Mouse (Mus musculus) embryo, embryonic 11 days (tissue): ENCODE measurements around the gene Rpl15.

Source experiments
- DNase-seq: peaks from one replicate; pipeline ENCODE4 v3.0.0-alpha.2; 2015

Gene Rpl15

DNA sequence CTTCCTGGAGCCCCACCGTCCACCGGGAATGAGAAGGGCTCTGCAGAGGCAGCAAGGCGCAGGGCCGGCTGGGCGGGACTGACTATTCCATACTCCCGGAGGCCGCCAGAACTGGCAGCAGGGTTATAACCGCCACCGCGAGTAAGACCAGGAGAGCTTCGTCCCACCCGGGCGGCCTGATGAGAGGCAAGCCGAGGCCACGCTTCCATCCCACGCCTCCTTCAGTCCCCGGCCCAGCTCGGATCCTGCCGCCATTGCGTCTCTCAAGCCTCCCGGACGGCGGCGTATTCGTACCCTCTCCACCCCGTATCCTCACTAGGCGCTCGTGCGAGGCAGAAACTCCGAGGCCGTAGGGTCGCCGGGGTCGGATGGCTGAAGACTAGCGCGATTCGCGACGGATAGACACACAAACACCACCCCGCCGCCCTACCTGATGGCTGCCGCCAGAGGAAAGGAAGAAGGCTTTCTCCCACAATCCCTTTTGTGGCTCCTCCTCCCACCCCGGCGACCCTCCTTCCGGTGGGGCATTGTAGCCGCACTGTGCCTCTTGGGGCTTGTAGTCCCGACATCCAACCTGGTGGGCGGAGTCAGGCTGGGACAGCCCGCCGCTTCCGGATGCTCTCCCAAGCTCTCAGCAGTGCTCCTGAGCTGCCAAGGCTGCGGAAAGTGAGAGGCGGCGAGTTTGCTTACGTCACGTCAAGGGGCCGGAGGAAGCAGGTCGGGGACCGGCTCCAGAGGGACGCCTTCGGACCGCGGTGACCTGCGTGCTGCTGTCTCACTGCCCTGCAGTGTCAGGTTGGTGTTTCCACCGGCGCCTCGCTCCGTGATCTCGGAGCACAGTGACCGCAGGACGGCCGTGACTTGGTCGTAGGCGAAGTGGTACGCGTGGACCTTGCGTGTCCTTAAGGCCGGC, at the start of gene Rpl15, which contains the start of gene Nkiras1:
Gene Rpl15, minus strand, starts transcription at position 863 of the 913 bp plus-strand sequence.
Gene Nkiras1, plus strand, starts transcription at position 608 of the 913 bp plus-strand sequence.
- peak; percentile 99 for DNase-seq

DNA sequence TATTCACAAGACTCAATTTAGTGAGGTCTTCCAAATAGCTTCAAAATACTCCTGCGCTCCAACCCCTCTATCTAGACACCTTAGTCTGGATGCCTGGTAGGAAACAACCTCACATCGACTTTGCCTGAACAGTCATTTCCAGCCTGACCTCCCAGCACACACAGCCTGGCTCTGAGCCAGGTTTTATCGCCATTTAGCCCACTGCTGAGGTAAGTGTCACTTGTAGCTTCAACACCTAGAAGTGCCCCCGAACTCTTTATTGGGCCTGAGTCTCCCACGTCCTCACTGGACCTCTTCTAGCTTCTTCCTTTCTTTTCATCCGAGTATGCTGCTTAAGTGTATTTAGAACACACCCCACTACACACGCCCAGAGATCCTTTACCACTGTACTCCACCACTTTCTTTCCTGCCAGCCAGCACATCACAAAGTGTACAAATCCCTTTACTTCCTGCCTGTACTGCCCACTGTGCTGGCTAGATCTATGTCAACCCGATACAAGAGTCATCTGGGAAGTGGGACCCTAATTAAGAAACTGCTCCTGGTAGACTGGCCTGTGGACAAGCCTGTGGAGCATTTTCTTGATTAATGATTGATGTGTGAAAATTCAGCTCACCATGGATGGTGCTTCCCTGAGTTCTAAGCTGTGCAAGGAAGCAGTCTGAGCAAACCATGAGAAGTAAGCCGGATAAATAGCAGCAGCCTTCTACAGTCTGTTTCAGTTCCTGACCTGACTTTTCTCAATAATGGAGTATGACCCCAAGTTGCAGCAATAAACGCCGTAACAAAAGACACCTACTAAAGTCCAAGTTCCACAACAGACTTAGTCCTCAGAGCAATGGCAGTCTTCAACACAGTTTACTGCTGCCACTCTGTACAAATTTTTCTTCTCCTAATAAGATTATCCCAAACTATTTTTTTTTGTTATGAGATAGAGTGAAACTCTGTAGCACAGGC, 46.5 kb upstream of the Rpl15 start:
- no peak for DNase-seq

DNA sequence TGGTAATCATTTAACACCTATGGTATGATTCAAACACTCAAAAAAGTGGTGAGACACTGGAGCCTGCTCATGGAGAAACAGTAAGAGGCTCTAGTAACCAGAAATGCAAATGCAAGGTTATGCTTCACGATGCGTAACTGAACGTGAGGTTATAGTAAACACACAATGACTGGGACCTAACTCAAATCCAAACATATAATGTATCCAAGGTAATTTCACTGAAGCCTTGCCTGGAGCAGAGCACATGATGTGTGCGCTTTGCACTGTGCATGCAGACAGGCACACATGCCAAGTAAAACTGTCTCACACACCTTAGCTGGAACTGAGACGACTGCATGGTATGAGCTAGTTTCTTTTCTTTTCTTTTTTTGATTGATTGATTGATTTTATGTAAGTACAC, 33.0 kb upstream of the Rpl15 start:
- no peak for DNase-seq

DNA sequence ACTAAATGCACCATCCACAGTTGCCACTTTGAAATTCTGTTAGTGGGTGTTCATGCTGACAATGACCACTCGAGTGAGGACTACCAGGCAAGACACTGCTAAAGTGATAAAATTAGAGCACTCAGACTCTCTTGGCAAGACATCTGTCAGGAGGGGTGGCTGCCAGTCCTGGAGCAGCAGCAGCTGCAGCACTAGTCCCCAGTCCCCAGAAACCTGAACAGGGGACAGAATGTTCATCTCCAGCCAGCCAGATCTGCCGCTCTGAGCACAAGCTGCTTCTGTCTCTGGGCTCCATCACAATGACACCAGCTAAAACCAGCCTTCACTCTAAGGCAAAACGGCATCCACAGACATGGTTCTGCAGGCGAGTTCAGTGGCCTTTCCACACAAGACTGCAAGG, 32.1 kb upstream of the Rpl15 start:
- DNase-seq = no peak

DNA sequence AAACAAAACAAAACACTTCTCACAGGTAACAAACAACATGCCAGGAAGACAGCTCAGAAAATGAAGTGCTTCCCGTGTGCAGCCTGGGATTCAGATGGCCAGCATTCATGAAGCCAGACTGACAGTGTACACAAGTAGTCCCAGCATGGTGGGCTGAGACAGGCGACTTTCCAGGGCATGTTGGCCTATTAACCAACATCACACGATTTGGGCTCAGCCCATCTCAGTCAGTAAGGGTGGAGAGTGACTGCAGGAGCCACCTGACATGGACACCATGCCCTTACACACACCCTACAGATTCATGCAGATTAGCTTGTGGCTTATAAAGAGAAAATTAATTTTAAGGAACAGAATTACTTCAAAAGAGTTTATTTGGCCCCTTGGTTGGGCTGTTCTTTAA, 31.6 kb upstream of the Rpl15 start:
- no peak for DNase-seq

DNA sequence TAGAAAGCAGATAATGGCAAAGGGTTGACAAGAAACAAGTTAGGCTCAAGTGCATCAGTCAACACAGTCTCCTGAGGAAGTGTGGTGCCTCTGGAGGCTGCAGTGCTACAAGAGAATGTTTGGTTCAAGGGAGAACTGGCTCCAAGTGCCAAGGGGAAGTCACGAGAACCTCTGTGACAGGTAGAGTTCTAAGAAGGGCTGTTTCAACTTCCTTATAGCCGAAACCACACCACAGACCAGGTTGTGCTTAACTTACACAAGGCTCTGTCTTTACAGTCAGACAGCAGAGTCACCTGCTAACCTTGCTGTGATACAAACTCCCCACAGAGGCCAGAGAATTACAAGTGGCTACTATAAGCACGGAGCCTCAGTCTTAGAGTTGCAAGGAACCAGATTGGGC, 30.4 kb upstream of the Rpl15 start:
- DNase-seq = no peak

DNA sequence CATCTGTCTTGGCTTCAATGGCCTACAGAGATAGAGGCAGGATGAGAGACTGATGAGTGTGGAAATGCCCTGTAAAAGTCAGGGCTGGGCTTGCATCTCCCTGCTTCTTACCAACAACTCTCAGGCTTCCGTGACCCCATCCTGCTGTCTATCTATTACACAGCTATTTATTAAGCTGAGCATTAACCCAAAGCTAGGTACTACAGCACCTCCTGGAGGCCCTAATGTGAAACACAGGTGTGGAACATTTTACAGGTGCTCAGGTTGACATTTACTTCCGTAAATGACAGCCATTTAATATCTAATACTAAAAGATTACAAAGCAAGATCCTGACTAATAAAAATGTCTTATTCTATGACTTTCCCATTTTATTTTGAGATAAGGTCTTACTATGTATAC, 29.5 kb upstream of the Rpl15 start:
- no peak for DNase-seq

DNA sequence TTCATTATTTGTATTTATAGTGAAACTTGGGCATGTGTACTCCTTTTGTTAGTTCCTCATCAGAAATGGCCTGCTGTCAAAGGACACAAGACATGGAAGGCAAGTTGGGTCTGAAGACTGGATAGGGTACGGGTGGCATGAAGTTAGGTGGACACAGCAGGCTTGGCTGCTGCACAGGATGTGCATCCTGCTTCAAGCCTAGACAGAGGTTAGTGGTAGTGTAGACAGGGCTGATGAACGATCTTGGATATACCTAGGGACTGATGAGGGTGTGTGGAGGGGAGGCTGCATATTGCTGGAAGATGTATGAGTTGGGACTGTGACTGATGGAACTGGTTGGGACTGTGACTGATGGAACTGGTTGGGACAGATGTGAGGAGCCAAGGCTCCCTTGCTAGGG, 27.7 kb upstream of the Rpl15 start:
- no peak for DNase-seq

DNA sequence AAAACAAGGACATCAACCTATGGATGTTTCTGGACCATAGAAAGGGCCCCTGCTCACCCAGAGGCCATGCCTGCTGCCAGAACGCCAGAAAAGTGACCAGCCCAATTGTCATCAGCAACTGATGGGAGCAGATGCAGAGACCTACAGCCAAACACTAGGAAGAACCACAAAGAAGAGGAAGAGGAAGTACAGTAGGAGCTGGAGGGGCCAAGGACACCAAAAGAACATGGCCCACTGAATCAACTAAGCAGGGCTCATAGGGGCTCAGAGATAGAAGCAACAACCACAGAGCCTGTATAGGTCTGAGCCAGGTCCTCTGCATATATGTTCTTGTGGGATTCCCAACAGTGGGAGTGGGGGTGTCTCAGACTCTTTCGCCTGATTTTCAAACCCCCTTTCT, 26.2 kb upstream of the Rpl15 start:
- no peak for DNase-seq

DNA sequence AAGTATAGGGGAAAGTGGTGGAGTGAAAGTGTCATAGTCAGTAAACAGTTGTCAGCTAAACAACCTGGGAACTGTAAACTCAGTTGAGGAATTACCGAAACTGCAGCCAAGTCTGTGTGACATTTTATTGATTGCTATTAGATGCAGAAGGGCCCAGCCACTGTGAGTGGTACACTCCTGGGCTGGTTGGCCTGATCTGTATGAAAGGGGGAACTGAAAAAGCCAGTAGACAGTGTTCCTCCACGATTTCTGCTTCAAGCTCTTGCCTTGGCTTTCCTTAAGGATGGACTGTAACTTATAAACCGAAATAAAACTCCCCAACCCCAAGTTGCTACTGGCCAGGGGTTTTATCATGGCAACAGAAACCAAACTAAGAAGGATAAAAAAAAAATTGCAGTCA, 21.4 kb upstream of the Rpl15 start:
- DNase-seq = no peak

DNA sequence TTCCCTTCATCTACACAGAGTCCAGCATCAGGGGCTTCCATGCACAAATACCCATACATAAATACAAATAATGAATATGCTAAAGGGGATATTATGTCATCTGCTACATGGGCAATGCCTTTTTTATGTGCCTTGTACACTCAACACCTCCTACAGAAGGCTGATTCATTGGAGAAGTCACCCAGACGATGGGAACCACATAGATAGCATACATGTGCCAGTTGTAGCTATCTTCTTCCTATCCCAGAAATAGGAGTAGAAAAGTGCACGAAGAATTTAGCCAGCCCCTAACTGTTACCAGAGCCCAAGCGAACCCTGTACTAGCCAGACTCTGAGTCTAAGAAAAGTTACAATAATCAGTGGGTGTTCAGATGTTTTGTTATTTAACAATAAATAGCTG, 20.9 kb upstream of the Rpl15 start:
- DNase-seq = no peak

DNA sequence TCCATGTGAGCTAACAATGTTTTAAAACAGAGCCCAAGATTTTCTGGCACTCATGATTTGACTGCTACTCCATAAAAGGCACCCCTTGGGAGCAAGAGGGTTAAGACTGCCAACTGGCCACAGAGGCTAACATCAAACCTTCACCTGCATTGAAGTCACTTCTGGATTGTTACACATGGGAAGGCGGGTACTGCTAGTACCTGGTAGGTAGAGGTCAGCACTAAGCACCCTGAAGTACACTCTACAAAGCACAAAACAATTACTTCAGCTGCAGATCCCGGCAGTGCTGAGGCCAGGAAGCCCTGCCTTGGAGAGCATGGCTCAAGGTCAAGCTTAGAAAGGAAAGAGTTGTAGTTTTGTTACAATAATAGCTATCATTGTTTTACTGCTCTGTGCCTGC, 16.2 kb upstream of the Rpl15 start:
- no peak for DNase-seq

DNA sequence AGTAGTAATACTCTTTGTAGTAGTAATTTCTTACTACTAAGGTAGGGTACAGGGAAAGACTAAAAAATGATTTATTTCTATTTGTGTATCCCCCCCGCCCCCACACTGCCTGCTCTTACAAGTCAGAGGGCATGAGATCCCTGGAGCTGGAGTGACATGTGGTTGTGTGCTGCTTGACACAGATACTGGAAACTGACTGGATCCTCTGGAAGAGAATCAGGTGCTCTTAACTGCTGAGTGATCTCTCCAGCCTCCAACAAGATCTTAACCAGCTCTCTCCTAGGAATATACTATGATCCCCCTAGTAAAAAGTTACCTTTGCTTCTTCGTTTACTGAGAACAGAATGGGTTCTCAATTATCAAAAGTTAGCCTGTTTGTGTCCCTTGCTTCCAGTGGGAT, 15.2 kb upstream of the Rpl15 start:
- no peak for DNase-seq

DNA sequence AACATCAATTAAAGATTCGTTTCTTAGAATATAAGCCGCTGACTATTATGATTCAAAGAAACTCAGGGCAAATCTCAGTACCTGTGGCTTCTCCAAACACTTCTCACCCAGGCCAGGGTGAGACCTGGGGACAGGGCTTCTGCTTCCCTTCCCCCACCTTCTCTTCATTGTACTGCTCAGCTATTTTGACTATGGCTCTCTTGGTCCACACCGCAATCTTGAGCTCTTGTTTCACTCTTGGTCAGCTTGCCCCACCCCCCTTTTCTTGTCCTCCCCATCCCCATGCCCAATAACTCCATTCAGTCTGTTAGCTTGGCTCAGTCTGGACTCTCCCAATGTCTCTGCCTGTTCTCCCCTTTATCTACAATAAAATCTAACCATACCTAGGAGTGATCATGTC, 14.3 kb upstream of the Rpl15 start:
- no peak for DNase-seq

DNA sequence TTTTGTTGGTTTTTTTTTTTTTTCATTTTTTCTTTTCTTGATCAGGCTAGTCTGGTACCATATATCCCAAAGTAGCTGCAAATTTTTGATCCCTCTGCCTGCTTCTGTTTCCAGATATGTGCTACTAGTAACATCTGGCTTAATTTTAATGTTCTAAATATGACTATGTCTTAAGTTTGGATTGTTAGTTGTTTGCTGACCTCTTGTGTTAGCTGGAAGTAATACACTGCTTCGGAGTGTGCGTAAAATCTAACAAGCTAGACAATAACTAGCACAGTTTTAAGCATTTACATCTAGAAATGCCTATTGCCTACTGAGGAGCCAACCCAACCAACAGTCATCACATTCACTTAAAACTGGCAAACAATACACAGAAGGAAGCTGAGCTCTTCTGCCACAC, 13.4 kb upstream of the Rpl15 start:
- no peak for DNase-seq

DNA sequence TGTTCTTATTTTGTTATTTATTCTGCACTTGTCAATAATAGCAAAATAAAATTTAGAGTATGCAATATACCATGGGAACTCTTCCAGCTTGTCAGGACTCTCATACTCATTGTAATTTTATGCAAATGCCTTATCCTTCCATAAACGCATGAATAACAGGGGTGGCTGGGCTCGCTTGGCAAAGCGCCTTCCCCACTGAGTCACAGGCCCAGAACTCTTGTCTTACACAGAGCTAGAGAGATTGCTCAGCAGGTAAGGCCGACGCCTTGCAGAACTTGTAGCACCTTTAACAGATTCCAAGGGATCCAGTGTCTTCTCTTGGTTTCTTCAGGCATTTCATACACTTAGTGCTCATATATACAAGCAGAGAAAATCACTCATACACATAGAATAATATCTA, 9.2 kb upstream of the Rpl15 start:
- DNase-seq = no peak

DNA sequence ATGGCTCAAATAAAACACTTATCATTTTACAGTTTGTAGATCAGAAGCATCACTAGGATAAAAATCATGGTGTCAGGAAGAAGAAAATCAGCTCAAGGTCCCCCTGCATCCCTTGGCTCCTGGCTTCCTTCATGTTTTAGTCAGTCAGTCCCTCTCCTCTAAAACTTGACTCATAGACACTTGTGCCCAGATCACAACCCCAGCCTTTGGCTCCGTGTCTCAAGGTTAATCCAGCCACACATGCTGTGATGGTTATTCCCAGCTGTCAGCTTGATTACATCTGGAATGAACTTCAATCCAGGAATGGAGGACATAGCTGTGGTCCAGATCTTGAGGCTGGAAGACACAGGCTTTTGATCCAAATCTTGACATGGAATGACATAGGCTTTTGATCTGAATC, 3.3 kb upstream of the Rpl15 start:
- no peak for DNase-seq

DNA sequence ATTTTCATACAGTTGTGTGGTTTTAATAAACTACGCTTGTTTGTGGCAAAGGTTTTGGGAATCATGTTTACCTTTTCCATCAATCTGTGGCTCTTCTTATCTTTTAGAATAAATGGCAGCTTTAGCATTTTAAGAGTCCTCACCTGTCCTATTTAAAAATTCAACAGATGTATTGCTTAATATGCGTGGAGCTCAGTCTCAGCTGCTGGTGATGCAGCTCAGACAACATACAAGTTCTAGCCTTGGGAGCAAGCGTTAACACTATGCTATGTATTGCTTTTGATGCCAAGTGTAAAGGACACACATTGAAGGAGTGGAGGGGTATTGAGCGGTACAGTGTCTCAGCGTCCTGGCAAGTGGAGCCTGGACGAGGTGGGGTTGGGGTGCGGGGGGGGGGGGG, 475 bp upstream of the Rpl15 start:
- DNase-seq = peak; percentile 13

DNA sequence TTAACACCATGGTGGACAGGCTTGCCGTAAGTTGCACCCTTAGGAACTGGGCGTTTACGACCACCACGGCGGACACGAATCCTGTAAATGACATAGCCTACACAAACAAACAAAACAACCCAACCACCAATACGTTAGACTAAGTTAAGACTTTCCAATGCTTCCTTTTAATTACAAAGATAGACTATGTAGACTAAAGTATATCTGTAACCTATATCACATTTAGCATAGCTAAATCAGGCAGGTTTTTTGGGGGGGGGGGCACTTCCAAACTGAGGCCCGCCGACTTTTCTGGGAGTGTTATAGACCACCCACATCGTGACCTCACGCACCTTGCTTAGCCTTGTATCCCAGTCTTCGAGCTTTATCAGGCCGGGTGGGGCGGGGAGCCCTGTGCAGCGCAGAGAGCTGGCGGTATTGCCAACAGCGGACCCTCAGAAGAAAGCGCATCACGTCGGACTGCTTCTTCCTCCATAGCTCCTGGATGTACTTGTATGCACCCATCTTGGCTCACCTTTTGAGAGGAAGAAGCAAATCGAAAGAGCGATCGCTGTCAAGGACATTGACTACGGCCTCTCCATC, 1.2 kb downstream of the Rpl15 start:
- DNase-seq = peak; percentile 22

DNA sequence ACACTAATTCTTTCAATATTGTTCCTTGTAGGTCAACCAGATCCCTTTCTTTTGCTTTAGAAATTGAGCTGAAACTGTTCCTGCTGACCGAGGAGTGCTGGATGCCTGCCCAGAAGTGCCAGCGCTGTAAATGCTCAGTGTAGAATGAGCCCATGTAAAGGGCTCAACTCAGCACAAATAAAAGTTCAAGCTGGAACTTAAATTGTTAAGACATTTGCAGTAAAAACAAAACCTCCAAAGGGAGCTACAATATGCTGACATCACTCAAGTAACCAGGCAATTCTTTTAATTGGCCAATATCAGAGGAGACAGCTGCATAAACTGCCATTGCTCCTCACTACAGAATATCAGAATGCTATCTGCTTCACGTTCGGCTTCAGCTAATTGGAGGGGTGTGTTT, 7.8 kb downstream of the Rpl15 start:
- no peak for DNase-seq

DNA sequence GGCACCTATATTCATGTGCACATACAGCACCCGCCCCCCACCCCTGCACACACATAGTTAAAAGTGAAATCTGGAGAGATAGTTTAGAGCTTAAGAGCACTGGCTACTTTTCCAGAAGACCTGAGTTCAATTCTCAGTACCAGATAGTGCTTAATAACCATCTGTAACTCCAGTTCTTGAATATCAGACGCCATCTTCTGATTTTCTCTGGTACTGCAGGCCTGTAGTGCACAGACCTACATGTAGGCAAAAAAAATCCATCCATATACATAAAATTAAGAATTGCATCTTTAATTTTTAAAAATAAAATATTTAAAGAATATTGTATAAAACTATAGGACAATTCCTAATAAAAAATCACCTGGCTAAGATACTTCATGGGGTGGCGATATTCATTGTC, 10.0 kb downstream of the Rpl15 start:
- no peak for DNase-seq

DNA sequence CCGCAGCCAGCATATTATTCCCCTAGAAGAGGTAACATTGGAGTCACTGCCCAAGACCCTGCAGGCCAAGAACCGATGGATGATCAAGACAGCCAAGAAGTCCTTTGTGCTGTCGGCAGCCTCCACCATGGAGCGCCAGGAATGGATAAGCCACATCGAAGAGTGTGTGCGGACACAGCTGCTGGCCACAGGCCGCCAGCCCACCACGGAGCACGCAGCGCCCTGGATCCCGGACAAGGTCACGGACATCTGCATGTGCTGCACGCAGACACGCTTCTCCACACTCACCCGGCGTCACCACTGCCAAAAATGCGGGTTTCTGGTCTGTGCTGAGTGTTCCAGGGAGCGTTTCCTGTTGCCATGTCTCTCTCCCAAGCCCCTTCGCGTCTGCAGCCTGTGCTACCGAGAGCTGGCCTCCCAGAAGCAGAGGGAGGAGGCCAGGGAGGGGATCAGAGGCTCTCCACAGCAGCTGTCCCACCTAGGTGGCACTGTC, 28.5 kb downstream of the Rpl15 start:
- DNase-seq = no peak

DNA sequence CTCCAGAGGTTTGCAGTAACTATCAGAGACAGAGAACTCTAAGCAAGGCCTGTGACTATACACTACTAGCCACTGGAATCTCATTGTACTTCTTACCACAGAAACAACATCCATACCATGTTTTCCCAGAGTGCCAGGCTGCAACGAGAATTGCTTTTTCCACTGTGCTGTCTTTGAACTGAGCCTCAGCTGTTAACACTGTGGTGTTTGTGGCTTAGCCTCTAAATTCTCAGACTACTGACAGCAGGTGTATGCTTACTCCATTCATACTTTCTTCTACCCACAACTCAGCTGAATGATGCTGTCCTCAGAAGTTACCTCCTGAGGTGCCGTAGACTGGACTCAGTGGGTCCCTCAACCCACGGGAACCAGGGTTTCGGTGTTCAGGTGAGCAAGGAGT, 29.4 kb downstream of the Rpl15 start:
- DNase-seq = no peak
